Mouse (Mus musculus) liver, embryonic 14.5 days (tissue): ENCODE results near the gene Cmtm5. TPM values are rescaled to one million over a fixed set of nuclear protein-coding genes. Genes with fewer than 3 reads are reported as not detected.
"Not testable (repeated sequence)": the region's sequence is repeated elsewhere in the genome, so short reads cannot be mapped to it uniquely, and the experiment has no call there.

Experiments
- ATAC-seq: fragments of 200-750 bp; cut with Nextera tagmentation; 2 replicates; pipeline ENCODE4 v1.8.0; 2017; ENCODE audit warnings: moderate number of reproducible peaks, mild to moderate bottlenecking, moderate library complexity; ENCODE audit not compliant: insufficient read depth
- DNase-seq, 3 experiments: peaks; one replicate each; pipeline ENCODE4 v3.0.0-alpha.2; 2012 to 2013; ENCODE audit warnings: low read depth in 3 of 3, low spot score in 3 of 3
- H3K27ac ChIP-seq: fragments of 300-500 bp; sonication (generic); 2 replicates; pipeline ENCODE4 v1.5.1; 2014; ENCODE audit warnings: moderate library complexity, mild to moderate bottlenecking, control low read depth, inconsistent platforms
- H3K27me3 ChIP-seq: fragments of 300-500 bp; sonication (generic); 2 replicates; pipeline ENCODE4 v1.6.1; 2014; ENCODE audit warnings: mild to moderate bottlenecking, low read length, moderate library complexity; ENCODE audit not compliant: control insufficient read depth, insufficient read depth
- H3K36me3 ChIP-seq: fragments of 300-500 bp; sonication (generic); replicated peaks from 2 replicates; pipeline ENCODE4 v1.6.1; 2014; ENCODE audit warnings: low read depth; ENCODE audit not compliant: control insufficient read depth, insufficient read depth
- H3K4me1 ChIP-seq, 2 experiments: fragments of 200-500 bp in 1 of 2; fragments of 300-500 bp in 1 of 2; sonication (generic) in 1 of 2; replicated peaks; 2 replicates each; pipeline ENCODE4 v1.6.1; 2012 to 2014; ENCODE audit warnings: antibody characterized with exemption in 1 of 2, inconsistent platforms in 1 of 2, low read length in 1 of 2; ENCODE audit not compliant: control insufficient read depth in 2 of 2, insufficient read depth in 2 of 2
- H3K4me2 ChIP-seq: fragments of 300-500 bp; sonication (generic); 2 replicates; pipeline ENCODE4 v1.6.1; 2014; ENCODE audit warnings: low read depth, mild to moderate bottlenecking, control low read depth, moderate library complexity
- H3K4me3 ChIP-seq, 2 experiments: fragments of 200-500 bp in 1 of 2; fragments of 300-500 bp in 1 of 2; sonication (generic) in 1 of 2; 2 replicates each; pipeline ENCODE4 v1.5.1; 2012 to 2014; ENCODE audit warnings: low read depth in 2 of 2, low read length in 2 of 2, mild to moderate bottlenecking in 2 of 2, control low read depth in 1 of 2, inconsistent platforms in 1 of 2, moderate library complexity in 1 of 2; ENCODE audit not compliant: insufficient read depth in 1 of 2
- H3K9ac ChIP-seq: fragments of 300-500 bp; sonication (generic); replicated peaks from 2 replicates; pipeline ENCODE4 v1.6.1; 2014; ENCODE audit warnings: mild to moderate bottlenecking, control low read depth, moderate library complexity
- H3K9me3 ChIP-seq: fragments of 300-500 bp; sonication (generic); 2 replicates; pipeline ENCODE4 v1.6.1; 2016; ENCODE audit warnings: low read length, mixed read lengths; ENCODE audit not compliant: control insufficient read depth
- CTCF ChIP-seq: IDR thresholded peaks from 2 replicates; pipeline ENCODE4 v1.5.1; 2016; ENCODE audit warnings: antibody characterized with exemption, low read depth, control low read depth
- EP300 ChIP-seq: IDR thresholded peaks from 2 replicates; pipeline ENCODE4 v1.6.1; 2016; ENCODE audit warnings: antibody characterized with exemption, low read depth
- WGBS: fragments of 180-500 bp; shearing (Covaris S2); extraction: QIAGEN DNeasy Blood & Tissue Kit; methylation state at CpG from one replicate; pipeline ENCODE4 v1.1.7; 2014; ENCODE audit not compliant: insufficient replicate concordance; 5-methylcytosine and 5-hydroxymethylcytosine counted together
- polyA plus RNA-seq, 2 experiments: library from polyadenylated mRNA; depleted of rRNA in 1 of 2; stranded (reverse) in 1 of 2; unstranded in 1 of 2; fragments of >200 nt; fragmentation: Nextera tagmentation in 1 of 2; extraction: Ambion mirVana in 1 of 2; gene quantifications; 2 replicates each; pipeline versions ENCODE4 v1.2.1 to v1.2.3; 2012 to 2014

The Cmtm5 gene
- polyA plus RNA-seq, 2 experiments, result 0.04 TPM; not detected in 1

- Histone ChIP-seq H3K27me3 (no peaks in the 10 kb centered on the region), H3K9ac (no peak overlapping the region), H3K9me3 (no peaks in the 10 kb centered on the region), H3K27ac (no peak overlapping the region), H3K4me2 (no peak overlapping the region), H3K4me3 (no peak overlapping the region), H3K36me3 (no peaks in the 10 kb centered on the region), H3K4me1 (no peaks in the 10 kb centered on the region)
- ATAC-seq (no peak), DNase-seq (no peak)
- 49% methylated on average over 4 of the region's 4 CpGs for WGBS
- TF ChIP-seq CTCF, result no peak
- TF ChIP-seq EP300, result no peak
These were observed 22.4 kb downstream of the Cmtm5 start for GRCm38 (mm10) chr14:54958503-54958902.

GRCm38 (mm10) chr14:54959197-54959596 is 23.1 kb downstream of the Cmtm5 start:
- no peak overlapping the region for H3K27ac ChIP-seq
- H3K9me3 ChIP-seq, result no peaks in the 10 kb centered on the region
- no peak overlapping the region for H3K9ac ChIP-seq
- 63% methylated on average over 3 of the region's 3 CpGs for WGBS
- DNase-seq, result no peak
- no peaks in the 10 kb centered on the region for H3K36me3 ChIP-seq
- no peak for TF ChIP-seq CTCF
- TF ChIP-seq EP300, result no peak
- H3K4me1 ChIP-seq, result no peaks in the 10 kb centered on the region
- no peaks in the 10 kb centered on the region for H3K27me3 ChIP-seq
- H3K4me3 ChIP-seq, result no peak overlapping the region
- H3K4me2 ChIP-seq, result no peak overlapping the region
- ATAC-seq, result no peak

GRCm38 (mm10) chr14:54959853-54960613 is 24.0 kb downstream of the Cmtm5 start:
- not testable (repeated sequence) for H3K36me3 ChIP-seq, ATAC-seq, H3K9ac ChIP-seq, H3K27ac ChIP-seq, H3K4me1 ChIP-seq, H3K4me3 ChIP-seq, H3K4me2 ChIP-seq, H3K9me3 ChIP-seq, H3K27me3 ChIP-seq, DNase-seq
- 67% methylated on average over 12 of the region's 12 CpGs for WGBS

GRCm38 (mm10) chr14:54960769-54961168 is 24.7 kb downstream of the Cmtm5 start:
- WGBS, result 43% methylated on average over 10 of the region's 10 CpGs
- Histone ChIP-seq H3K4me1 (no peaks in the 10 kb centered on the region), H3K4me3 (no peak overlapping the region), H3K27me3 (no peaks in the 10 kb centered on the region), H3K9me3 (no peaks in the 10 kb centered on the region), H3K9ac (no peak overlapping the region), H3K36me3 (no peaks in the 10 kb centered on the region), H3K27ac (no peak overlapping the region), H3K4me2 (no peak overlapping the region)
- DNase-seq (no peak), ATAC-seq (no peak)
- TF ChIP-seq EP300 (no peak), CTCF (no peak)

GRCm38 (mm10) chr14:54961487-54961886 is 25.4 kb downstream of the Cmtm5 start:
- WGBS, result 58% methylated on average over 5 of the region's 5 CpGs
- no peaks in the 10 kb centered on the region for H3K27me3 ChIP-seq
- H3K9ac ChIP-seq, result no peak overlapping the region
- H3K27ac ChIP-seq, result no peak overlapping the region
- H3K4me1 ChIP-seq, result no peaks in the 10 kb centered on the region
- H3K36me3 ChIP-seq, result no peaks in the 10 kb centered on the region
- DNase-seq (no peak), ATAC-seq (no peak)
- no peaks in the 10 kb centered on the region for H3K9me3 ChIP-seq
- TF ChIP-seq EP300 (no peak), CTCF (no peak)
- no peak overlapping the region for H3K4me3 ChIP-seq
- H3K4me2 ChIP-seq, result no peak overlapping the region
